Mouse (Mus musculus): ENCODE measurements around the gene F3. TPM values are rescaled to one million over a fixed set of nuclear protein-coding genes. Genes with fewer than 3 reads are reported as not detected.

The F3 gene
- 4.6 and 6.3 TPM in 2 replicates for polyA plus RNA-seq (2012; rRNA removed)

GRCm38 (mm10) chr3:121722971-121723844 is at the start of gene F3:
Gene F3, plus strand, starts transcription at chr3:121723537.
- Histone ChIP-seq H3K36me3 (ENCODE audit: control insufficient read depth, insufficient read depth, low read length) (no peaks in the 10 kb centered on the region), H3K4me1 (replicated peaks; ENCODE audit: control insufficient read depth, insufficient read depth, low read length) (peaks cover 8% of the 10 kb centered on the region), H3K4me3 (ENCODE audit: control insufficient read depth, insufficient read depth, low read length) (peak within 1 kb of the TSS; percentile 48), H3K27me3 (ENCODE audit: control insufficient read depth, insufficient read depth, low read length) (no peaks in the 10 kb centered on the region), H3K27ac (ENCODE audit: control insufficient read depth, insufficient read depth, low read length) (no peak within 1 kb of the TSS)
- peak; percentile 71 for DNase-seq
- WGBS, result 2% methylated on average over 72 of the region's 73 CpGs
- peak; percentile 67; the same call in 1 of the 2 replicates for TF ChIP-seq CTCF (IDR thresholded peaks at IDR 0.05; ENCODE audit: borderline replicate concordance, control insufficient read depth, extremely low read depth, insufficient read depth, low read length, poor library complexity)
- no peak for TF ChIP-seq POLR2A (IDR thresholded peaks at IDR 0.05; ENCODE audit: control insufficient read depth, extremely low read depth, insufficient read depth, low read length, poor library complexity)

- no peaks in the 10 kb centered on the region for H3K27me3 ChIP-seq (ENCODE audit: control insufficient read depth, insufficient read depth, low read length)
- no peaks in the 10 kb centered on the region for H3K4me1 ChIP-seq (replicated peaks; ENCODE audit: control insufficient read depth, insufficient read depth, low read length)
- DNase-seq, result no peak
- WGBS, result 93% methylated on average over 4 of the region's 4 CpGs
- no peak overlapping the region for H3K4me3 ChIP-seq (ENCODE audit: control insufficient read depth, insufficient read depth, low read length)
- H3K27ac ChIP-seq (ENCODE audit: control insufficient read depth, insufficient read depth, low read length), result no peak overlapping the region
- TF ChIP-seq CTCF (IDR thresholded peaks at IDR 0.05; ENCODE audit: borderline replicate concordance, control insufficient read depth, extremely low read depth, insufficient read depth, low read length, poor library complexity) (no peak), POLR2A (IDR thresholded peaks at IDR 0.05; ENCODE audit: control insufficient read depth, extremely low read depth, insufficient read depth, low read length, poor library complexity) (no peak)
- no peaks in the 10 kb centered on the region for H3K36me3 ChIP-seq (ENCODE audit: control insufficient read depth, insufficient read depth, low read length)
These were observed 44.4 kb upstream of the F3 start for GRCm38 (mm10) chr3:121678935-121679334.

- Histone ChIP-seq H3K4me1 (replicated peaks; ENCODE audit: control insufficient read depth, insufficient read depth, low read length) (no peaks in the 10 kb centered on the region), H3K27me3 (ENCODE audit: control insufficient read depth, insufficient read depth, low read length) (no peaks in the 10 kb centered on the region)
- WGBS, result over 99% methylated on average over 3 of the region's 3 CpGs
These were observed 43.9 kb upstream of the F3 start for GRCm38 (mm10) chr3:121679443-121679842.

DNA sequence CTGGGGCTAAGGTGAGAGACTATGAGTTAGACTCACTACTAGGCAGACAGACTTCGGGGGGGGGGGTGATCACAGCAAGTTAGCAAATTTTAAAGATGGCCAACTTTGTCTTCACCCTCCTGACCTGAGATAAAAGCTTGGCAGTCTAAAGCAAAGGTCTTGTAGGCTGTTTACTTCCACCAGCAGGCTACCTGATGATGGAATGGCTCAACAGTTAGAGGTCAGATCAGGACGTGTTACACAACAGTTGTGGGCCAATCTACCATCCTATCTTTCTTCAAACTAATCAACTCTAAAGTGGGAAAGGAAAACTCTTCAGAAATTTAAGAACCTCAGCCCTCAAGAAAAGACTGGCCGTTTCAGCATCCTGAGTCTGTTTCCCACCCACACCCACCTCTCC is 43.1 kb upstream of the F3 start:
- WGBS, result 87% methylated on average over 3 of the region's 3 CpGs
- no peaks in the 10 kb centered on the region for H3K27me3 ChIP-seq (ENCODE audit: control insufficient read depth, insufficient read depth, low read length)
- H3K4me1 ChIP-seq (replicated peaks; ENCODE audit: control insufficient read depth, insufficient read depth, low read length), result no peaks in the 10 kb centered on the region
- no peak for DNase-seq
- TF ChIP-seq CTCF (IDR thresholded peaks at IDR 0.05; ENCODE audit: borderline replicate concordance, control insufficient read depth, extremely low read depth, insufficient read depth, low read length, poor library complexity) (no peak), POLR2A (IDR thresholded peaks at IDR 0.05; ENCODE audit: control insufficient read depth, extremely low read depth, insufficient read depth, low read length, poor library complexity) (no peak)
- no peak overlapping the region for H3K27ac ChIP-seq (ENCODE audit: control insufficient read depth, insufficient read depth, low read length)
- H3K36me3 ChIP-seq (ENCODE audit: control insufficient read depth, insufficient read depth, low read length), result no peaks in the 10 kb centered on the region
- no peak overlapping the region for H3K4me3 ChIP-seq (ENCODE audit: control insufficient read depth, insufficient read depth, low read length)

More at GRCm38 (mm10) chr3:121679443-121679842, 43.9 kb upstream of the F3 start:
- Histone ChIP-seq H3K36me3 (ENCODE audit: control insufficient read depth, insufficient read depth, low read length) (no peaks in the 10 kb centered on the region), H3K4me3 (ENCODE audit: control insufficient read depth, insufficient read depth, low read length) (no peak overlapping the region), H3K27ac (ENCODE audit: control insufficient read depth, insufficient read depth, low read length) (no peak overlapping the region)
- TF ChIP-seq POLR2A (IDR thresholded peaks at IDR 0.05; ENCODE audit: control insufficient read depth, extremely low read depth, insufficient read depth, low read length, poor library complexity), result no peak
- no peak for TF ChIP-seq CTCF (IDR thresholded peaks at IDR 0.05; ENCODE audit: borderline replicate concordance, control insufficient read depth, extremely low read depth, insufficient read depth, low read length, poor library complexity)
- no peak for DNase-seq

- no peak overlapping the region for H3K4me3 ChIP-seq (ENCODE audit: control insufficient read depth, insufficient read depth, low read length)
- no peaks in the 10 kb centered on the region for H3K4me1 ChIP-seq (replicated peaks; ENCODE audit: control insufficient read depth, insufficient read depth, low read length)
- H3K27me3 ChIP-seq (ENCODE audit: control insufficient read depth, insufficient read depth, low read length), result no peaks in the 10 kb centered on the region
- no peaks in the 10 kb centered on the region for H3K36me3 ChIP-seq (ENCODE audit: control insufficient read depth, insufficient read depth, low read length)
- DNase-seq, result no peak
- 73% methylated on average over 10 of the region's 10 CpGs for WGBS
- TF ChIP-seq POLR2A (IDR thresholded peaks at IDR 0.05; ENCODE audit: control insufficient read depth, extremely low read depth, insufficient read depth, low read length, poor library complexity), result no peak
- TF ChIP-seq CTCF (IDR thresholded peaks at IDR 0.05; ENCODE audit: borderline replicate concordance, control insufficient read depth, extremely low read depth, insufficient read depth, low read length, poor library complexity), result no peak
- no peak overlapping the region for H3K27ac ChIP-seq (ENCODE audit: control insufficient read depth, insufficient read depth, low read length)
These were observed 40.6 kb upstream of the F3 start for GRCm38 (mm10) chr3:121682439-121683411.

- no peak overlapping the region for H3K4me3 ChIP-seq (ENCODE audit: control insufficient read depth, insufficient read depth, low read length)
- TF ChIP-seq POLR2A (IDR thresholded peaks at IDR 0.05; ENCODE audit: control insufficient read depth, extremely low read depth, insufficient read depth, low read length, poor library complexity), result no peak
- TF ChIP-seq CTCF (IDR thresholded peaks at IDR 0.05; ENCODE audit: borderline replicate concordance, control insufficient read depth, extremely low read depth, insufficient read depth, low read length, poor library complexity), result no peak
- H3K4me1 ChIP-seq (replicated peaks; ENCODE audit: control insufficient read depth, insufficient read depth, low read length), result peaks cover 4% of the 10 kb centered on the region; the same call in 1 of the 2 replicates
- no peaks in the 10 kb centered on the region for H3K27me3 ChIP-seq (ENCODE audit: control insufficient read depth, insufficient read depth, low read length)
- DNase-seq, result no peak
- H3K36me3 ChIP-seq (ENCODE audit: control insufficient read depth, insufficient read depth, low read length), result no peaks in the 10 kb centered on the region
- 83% methylated on average over 4 of the region's 4 CpGs for WGBS
- no peak overlapping the region for H3K27ac ChIP-seq (ENCODE audit: control insufficient read depth, insufficient read depth, low read length)
These were observed 38.8 kb upstream of the F3 start for GRCm38 (mm10) chr3:121684552-121684951.
